Mouse (Mus musculus) midbrain, postnatal 0 days (tissue): ENCODE measurements around the gene Gm609. TPM values are rescaled to one million over a fixed set of nuclear protein-coding genes. Genes with fewer than 3 reads are reported as not detected.
"Not testable (repeated sequence)": the region's sequence is repeated elsewhere in the genome, so short reads cannot be mapped to it uniquely, and the experiment has no call there.

Experiments
- ATAC-seq: fragments of 200-750 bp; cut with Nextera tagmentation; 2 replicates; pipeline ENCODE4 v1.8.0; 2017; ENCODE audit warnings: moderate number of reproducible peaks, mild to moderate bottlenecking, moderate TSS enrichment, moderate library complexity; ENCODE audit not compliant: low FRiP score
- DNase-seq: peaks from one replicate; pipeline ENCODE4 v3.0.0-alpha.2; 2015; ENCODE audit warnings: low spot score
- H3K27ac ChIP-seq: fragments of 300-500 bp; sonication (generic); 2 replicates; pipeline ENCODE4 v1.5.1; 2014; ENCODE audit warnings: low read depth, mild to moderate bottlenecking, low read length, mixed read lengths
- H3K27me3 ChIP-seq: fragments of 300-500 bp; sonication (generic); 2 replicates; pipeline ENCODE4 v1.6.1; 2014; ENCODE audit warnings: low read length, control low read depth, mixed read lengths; ENCODE audit not compliant: insufficient read depth
- H3K36me3 ChIP-seq: fragments of 300-500 bp; sonication (generic); 2 replicates; pipeline ENCODE4 v1.6.1; 2014; ENCODE audit warnings: low read length, control low read depth, mixed read lengths; ENCODE audit not compliant: insufficient read depth
- H3K4me1 ChIP-seq: fragments of 300-500 bp; sonication (generic); 2 replicates; pipeline ENCODE4 v1.6.1; 2014; ENCODE audit warnings: mild to moderate bottlenecking, control low read depth, antibody characterized with exemption, low read length, mixed read lengths; ENCODE audit not compliant: insufficient read depth
- H3K4me2 ChIP-seq: fragments of 300-500 bp; sonication (generic); 2 replicates; pipeline ENCODE4 v1.6.1; 2014; ENCODE audit warnings: low read depth, mild to moderate bottlenecking, low read length, mixed read lengths; ENCODE audit not compliant: poor library complexity, severe bottlenecking
- H3K4me3 ChIP-seq: fragments of 300-500 bp; sonication (generic); 2 replicates; pipeline ENCODE4 v1.5.1; 2014; ENCODE audit warnings: low read depth, mild to moderate bottlenecking, low read length, moderate library complexity
- H3K9ac ChIP-seq: fragments of 300-500 bp; sonication (generic); replicated peaks from 2 replicates; pipeline ENCODE4 v1.6.1; 2014; ENCODE audit warnings: mild to moderate bottlenecking, low read length, moderate library complexity, mixed read lengths; ENCODE audit not compliant: poor library complexity, severe bottlenecking
- H3K9me3 ChIP-seq: fragments of 300-500 bp; sonication (generic); 2 replicates; pipeline ENCODE4 v1.6.1; 2016; ENCODE audit warnings: low read length, control low read depth
- CTCF ChIP-seq: IDR thresholded peaks from 2 replicates; pipeline ENCODE4 v1.5.1; 2016; ENCODE audit warnings: antibody characterized with exemption, mild to moderate bottlenecking
- WGBS: fragments of 180-500 bp; shearing (Covaris S2); extraction: QIAGEN DNeasy Blood & Tissue Kit; methylation state at CpG from one replicate; pipeline ENCODE4 v1.1.7; 2014; 5-methylcytosine and 5-hydroxymethylcytosine counted together
- polyA plus RNA-seq: library from polyadenylated mRNA; unstranded; fragments of >200 nt; fragmentation: Nextera tagmentation; extraction: Ambion mirVana; gene quantifications from 2 replicates; pipeline ENCODE4 v1.2.1, GENCODE M21; 2015
- total RNA-seq: library from RNA; depleted of rRNA; stranded (reverse); fragments of >200 nt; gene quantifications from 2 replicates; pipeline ENCODE4 v1.2.3, GENCODE M21; 2014

The Gm609 gene
- total and polyA plus RNA-seq, 2 experiments from 2014 or later = not detected

- no peaks in the 10 kb centered on the region for H3K27me3 ChIP-seq
- 90% methylated on average over 9 of the region's 9 CpGs for WGBS
Observed at GRCm38 (mm10) chr16:45427651-45428050, 65.1 kb downstream of the Gm609 start.

GRCm38 (mm10) chr16:45413497-45413896, 79.3 kb downstream of the Gm609 start:
- H3K4me3 ChIP-seq = no peak overlapping the region
- no peaks in the 10 kb centered on the region for H3K27me3 ChIP-seq
- no peak for ATAC-seq
- no peaks in the 10 kb centered on the region for H3K4me1 ChIP-seq
- peak; percentile 40; the same call in 1 of the 2 replicates for TF ChIP-seq CTCF
- H3K9ac ChIP-seq = no peak overlapping the region
- H3K27ac ChIP-seq = no peak overlapping the region
- no peaks in the 10 kb centered on the region for H3K9me3 ChIP-seq
- DNase-seq = peak; percentile 21
- no peaks in the 10 kb centered on the region for H3K36me3 ChIP-seq
- H3K4me2 ChIP-seq = no peak overlapping the region

More at GRCm38 (mm10) chr16:45427651-45428050, 65.1 kb downstream of the Gm609 start:
- DNase-seq = no peak
- no peak overlapping the region for H3K27ac ChIP-seq
- H3K9ac ChIP-seq = no peak overlapping the region
- no peaks in the 10 kb centered on the region for H3K4me1 ChIP-seq
- no peaks in the 10 kb centered on the region for H3K36me3 ChIP-seq
- TF ChIP-seq CTCF = no peak
- H3K4me3 ChIP-seq = no peak overlapping the region
- no peaks in the 10 kb centered on the region for H3K9me3 ChIP-seq
- H3K4me2 ChIP-seq = no peak overlapping the region
- no peak for ATAC-seq

DNA sequence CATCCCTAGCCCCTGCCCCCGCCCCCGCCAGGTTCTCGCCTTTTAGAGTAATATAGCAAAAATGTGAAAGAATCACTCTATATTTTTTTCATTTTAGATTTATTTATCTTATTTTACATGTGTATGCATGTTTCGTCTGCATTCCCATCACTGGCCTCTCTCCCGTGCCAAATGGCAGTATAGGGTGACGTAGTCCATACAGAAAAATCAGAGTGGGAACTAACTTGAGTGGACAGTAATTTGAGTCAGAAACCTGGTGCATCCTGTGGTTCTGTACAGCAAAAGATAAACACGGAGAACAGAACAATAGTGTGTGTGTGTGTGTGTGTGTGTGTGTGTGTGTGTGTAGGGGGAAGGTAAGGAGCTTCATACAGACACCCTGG, 83.7 kb downstream of the Gm609 start:
- H3K4me1 ChIP-seq, H3K36me3 ChIP-seq, H3K27me3 ChIP-seq, H3K9me3 ChIP-seq: not testable (repeated sequence)
- Histone ChIP-seq H3K27ac (peak overlapping the region; percentile 100), H3K4me3 (peak overlapping the region; percentile 68), H3K9ac (peak overlapping the region; percentile 96), H3K4me2 (peak overlapping the region; percentile 44)
- ATAC-seq (peak; percentile 69), DNase-seq (peak; percentile 3)
- WGBS = 25% methylated on average over 7 of the region's 7 CpGs

DNA sequence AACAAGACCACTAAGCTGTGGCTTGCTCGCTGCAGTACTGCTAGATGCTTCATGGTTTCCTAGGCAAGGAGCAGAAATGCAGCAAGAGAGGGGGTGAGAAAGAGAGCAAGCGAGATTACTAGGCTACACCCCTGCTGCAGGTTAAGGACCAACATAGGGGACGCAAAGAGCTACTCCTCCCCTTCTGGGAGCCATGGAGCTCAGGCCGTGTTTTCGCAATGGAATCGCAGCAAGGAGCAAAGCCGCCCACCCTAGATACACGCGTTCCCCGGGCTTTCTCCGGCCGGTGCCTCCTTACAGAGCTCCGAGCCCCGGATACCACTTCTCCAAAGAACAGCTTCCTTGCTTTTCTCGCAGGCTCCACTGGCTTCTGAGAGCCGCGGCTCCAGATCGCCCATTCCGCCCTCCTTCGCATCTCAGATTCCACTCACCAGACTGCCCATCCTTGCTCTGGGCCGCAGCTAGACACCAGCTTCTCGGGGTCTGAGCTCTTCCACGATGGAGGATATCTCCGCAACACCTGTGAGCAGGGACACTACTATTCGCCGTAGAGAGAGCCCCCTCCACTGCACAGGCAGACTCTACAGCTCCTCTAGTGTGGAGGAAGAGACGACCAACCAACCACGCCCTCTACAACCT, 84.2 kb downstream of the Gm609 start, which contains the start of gene Cd200:
Gene Cd200 (minus strand): TSS at position 629 of the 639 bp plus-strand sequence.
- Histone ChIP-seq H3K9ac (peak within 1 kb of the TSS; percentile 96), H3K4me2 (peak within 1 kb of the TSS; percentile 44), H3K9me3 (no peaks in the 10 kb centered on the region), H3K4me3 (peak within 1 kb of the TSS; percentile 68), H3K27me3 (no peaks in the 10 kb centered on the region), H3K36me3 (no peaks in the 10 kb centered on the region), H3K4me1 (0 out of 2 replicates have a peak, but pooled peaks cover 2% of the 10 kb centered on the region), H3K27ac (peak within 1 kb of the TSS; percentile 100)
- under 1% methylated on average over 28 of the region's 28 CpGs for WGBS
- DNase-seq = peak; percentile 86
- peak; percentile 98 for ATAC-seq
- TF ChIP-seq CTCF = peak; percentile 72

- peak overlapping the region; percentile 96 for H3K9ac ChIP-seq
- H3K36me3 ChIP-seq = 0 out of 2 replicates have a peak, but pooled peaks cover 3% of the 10 kb centered on the region
- peak; percentile 38 for DNase-seq
- peak overlapping the region; percentile 68 for H3K4me3 ChIP-seq
- TF ChIP-seq CTCF = no peak
- no peaks in the 10 kb centered on the region for H3K9me3 ChIP-seq
- H3K27ac ChIP-seq = peak overlapping the region; percentile 100
- peaks cover 2% of the 10 kb centered on the region; the same call in 1 of the 2 replicates for H3K4me1 ChIP-seq
- peak overlapping the region; percentile 44 for H3K4me2 ChIP-seq
- WGBS = 14% methylated on average over 9 of the region's 9 CpGs
- no peaks in the 10 kb centered on the region for H3K27me3 ChIP-seq
- ATAC-seq = no peak
Observed at GRCm38 (mm10) chr16:45407645-45408400, 84.9 kb downstream of the Gm609 start.

GRCm38 (mm10) chr16:45407091-45407490, 85.7 kb downstream of the Gm609 start:
- 61% methylated on average over 5 of the region's 5 CpGs for WGBS
- Histone ChIP-seq H3K36me3 (0 out of 2 replicates have a peak, but pooled peaks cover 3% of the 10 kb centered on the region), H3K9me3 (no peaks in the 10 kb centered on the region), H3K9ac (peak overlapping the region; percentile 96), H3K27me3 (no peaks in the 10 kb centered on the region), H3K4me2 (peak overlapping the region; percentile 44), H3K4me3 (peak overlapping the region; percentile 68), H3K4me1 (peaks cover 2% of the 10 kb centered on the region; the same call in 1 of the 2 replicates), H3K27ac (peak overlapping the region; percentile 100)
- DNase-seq (peak; percentile 15), ATAC-seq (no peak)
- TF ChIP-seq CTCF = no peak
